Mouse (Mus musculus) erythroblast, embryonic 14.5 days (primary cell): ENCODE data around the gene Aamdc.

ENCODE experiments used
- GATA1 ChIP-seq: IDR thresholded peaks from 2 replicates; pipeline ENCODE4 v1.6.1; 2012; ENCODE audit warnings: low read length, inconsistent platforms, mixed read lengths
- TAL1 ChIP-seq: IDR thresholded peaks from 3 replicates; pipeline ENCODE4 v1.6.1; 2012; ENCODE audit warnings: low read length, inconsistent platforms, mixed read lengths

DNA sequence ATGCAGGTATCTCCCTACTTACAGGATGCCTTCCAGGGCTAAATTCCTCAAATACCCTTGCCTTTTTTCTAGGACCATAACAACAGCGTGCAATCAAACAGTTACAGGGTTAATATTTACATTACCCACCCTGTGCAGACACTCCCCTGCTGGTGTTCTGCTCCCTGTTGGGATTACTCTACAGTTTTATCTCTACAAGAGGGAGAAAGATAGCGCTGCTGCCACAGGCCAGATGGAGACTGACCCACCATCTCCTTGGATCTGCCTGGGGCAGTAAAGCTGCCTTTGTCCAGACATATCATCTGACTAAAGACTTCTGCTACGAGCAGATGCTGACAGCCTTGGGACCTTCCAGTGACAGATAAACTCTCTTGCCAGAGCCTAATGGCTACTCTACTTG is 11.2 kb upstream of the Aamdc start:
- TF ChIP-seq TAL1 (no peak), GATA1 (no peak)
